Mouse (Mus musculus) thymus, adult 2 months (tissue): ENCODE data around the gene Atf7ip. TPM values are rescaled to one million over a fixed set of nuclear protein-coding genes. Genes with fewer than 3 reads are reported as not detected.
"Not testable (repeated sequence)": the region's sequence is repeated elsewhere in the genome, so short reads cannot be mapped to it uniquely, and the experiment has no call there.

ENCODE experiments used
- DNase-seq: peaks from one replicate; pipeline ENCODE4 v3.0.0; 2021
- H3K27ac ChIP-seq: fragments of 200-500 bp; 2 replicates; pipeline ENCODE4 v1.5.1; 2012; ENCODE audit warnings: low read length, control low read depth; ENCODE audit not compliant: control insufficient read depth, insufficient read depth
- H3K27me3 ChIP-seq: fragments of 200-500 bp; 2 replicates; pipeline ENCODE4 v1.6.1; 2012; ENCODE audit warnings: mild to moderate bottlenecking, low read length, moderate library complexity, mixed read lengths; ENCODE audit not compliant: control insufficient read depth, insufficient read depth
- H3K36me3 ChIP-seq: fragments of 200-500 bp; 2 replicates; pipeline ENCODE4 v1.6.1; 2012; ENCODE audit warnings: mild to moderate bottlenecking, low read length, moderate library complexity; ENCODE audit not compliant: control insufficient read depth, insufficient read depth
- H3K4me1 ChIP-seq: fragments of 200-500 bp; replicated peaks from 2 replicates; pipeline ENCODE4 v1.6.1; 2012; ENCODE audit warnings: low read length; ENCODE audit not compliant: control insufficient read depth, insufficient read depth
- H3K4me3 ChIP-seq: fragments of 200-500 bp; 2 replicates; pipeline ENCODE4 v1.5.1; 2012; ENCODE audit warnings: mild to moderate bottlenecking, low read length, control low read depth, moderate library complexity; ENCODE audit not compliant: control insufficient read depth, insufficient read depth
- CTCF ChIP-seq: fragments of 200-500 bp; IDR thresholded peaks from 2 replicates; pipeline ENCODE4 v1.5.1; 2012; ENCODE audit warnings: mild to moderate bottlenecking, control low read depth, low read length, moderate library complexity, borderline replicate concordance; ENCODE audit not compliant: control insufficient read depth, poor library complexity, insufficient read depth; ENCODE audit errors: extremely low read depth
- POLR2A ChIP-seq: fragments of 200-500 bp; IDR thresholded peaks from 2 replicates; pipeline ENCODE4 v1.6.1; 2012; ENCODE audit warnings: mild to moderate bottlenecking, low read length, control low read depth, moderate library complexity; ENCODE audit not compliant: control insufficient read depth, poor library complexity, insufficient read depth; ENCODE audit errors: extremely low read depth
- WGBS: fragments of 180-500 bp; shearing (Covaris S2); methylation state at CpG from one replicate; pipeline ENCODE4 v1.1.7; 2018; 5-methylcytosine and 5-hydroxymethylcytosine counted together
- polyA plus RNA-seq: library from polyadenylated mRNA; depleted of rRNA; stranded (reverse); fragments of >200 nt; gene quantifications from 2 replicates; pipeline ENCODE4 v1.2.3, GENCODE M21; 2012; rRNA removed

Gene Atf7ip
- 65.1 and 79.5 TPM in 2 replicates for polyA plus RNA-seq

DNA sequence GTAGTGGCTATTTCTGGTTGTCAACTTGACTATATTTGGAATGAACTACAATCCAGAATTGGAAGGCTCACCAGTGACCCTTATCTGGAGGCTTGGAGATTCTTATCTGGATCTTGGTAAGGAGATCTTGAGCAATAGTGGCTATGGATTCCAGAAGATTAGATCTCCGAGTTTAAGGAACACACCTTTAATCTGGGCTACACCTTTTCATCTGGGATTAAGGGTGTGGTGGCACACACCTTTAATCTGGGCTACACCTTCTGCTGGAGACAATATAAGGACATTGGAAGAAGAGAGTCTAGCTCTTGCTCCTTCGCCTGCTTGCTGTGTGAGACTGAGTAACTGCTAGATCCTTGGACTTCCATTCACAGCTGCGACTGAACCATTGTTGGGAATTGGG lies at the start of gene Atf7ip:
Gene Atf7ip, plus strand, starts transcription at position 301 of the 400 bp plus-strand sequence.
- not testable (repeated sequence) for H3K4me3 ChIP-seq, H3K27me3 ChIP-seq, H3K36me3 ChIP-seq, DNase-seq, H3K4me1 ChIP-seq, H3K27ac ChIP-seq
- WGBS, result 96% methylated on average over 3 of the region's 3 CpGs

DNA sequence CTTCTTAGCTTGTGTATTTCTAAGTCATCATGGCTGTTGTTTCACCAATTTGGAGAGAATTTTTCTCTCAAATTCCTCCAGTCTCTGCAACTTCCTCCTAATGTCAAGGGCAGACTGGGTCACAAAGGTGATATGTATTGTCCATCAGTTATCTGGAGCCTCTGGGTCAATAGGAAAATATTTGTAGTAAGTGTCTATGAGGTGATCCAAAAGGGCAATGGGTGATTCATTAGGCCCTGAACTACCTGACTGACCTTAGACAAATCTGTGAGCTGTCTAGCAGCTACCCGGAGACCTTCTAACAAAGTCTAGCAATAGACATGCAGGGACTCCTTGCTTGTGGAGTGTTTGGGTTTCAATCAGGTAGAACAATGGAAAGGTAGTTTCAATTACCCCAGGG lies 49.7 kb upstream of the Atf7ip start:
- Histone ChIP-seq H3K36me3 (no peaks in the 10 kb centered on the region), H3K27ac (no peak overlapping the region), H3K27me3 (no peaks in the 10 kb centered on the region), H3K4me1 (no peaks in the 10 kb centered on the region), H3K4me3 (no peak overlapping the region)
- 97% methylated on average over 1 of the region's 1 CpGs for WGBS
- TF ChIP-seq CTCF, result no peak
- no peak for TF ChIP-seq POLR2A
- no peak for DNase-seq

DNA sequence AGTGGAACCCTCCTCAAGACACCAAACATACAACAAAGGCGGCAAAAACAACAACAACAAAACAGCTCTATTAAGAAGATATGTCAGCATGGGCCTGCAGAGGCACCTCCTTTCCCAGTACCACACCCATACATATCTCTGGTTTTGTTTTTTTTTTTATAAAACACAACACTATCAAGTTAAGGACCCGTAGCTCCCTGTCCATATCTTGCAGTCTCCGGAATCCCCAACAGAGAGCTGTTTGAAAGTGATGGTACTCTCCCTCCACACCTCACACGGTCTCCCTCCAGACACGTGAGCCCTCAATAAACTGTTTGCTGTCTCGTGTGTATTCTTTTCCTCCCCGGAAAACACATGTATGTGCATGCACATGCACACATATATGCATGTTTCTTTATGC lies 46.8 kb upstream of the Atf7ip start:
- Histone ChIP-seq H3K4me1 (peaks cover 13% of the 10 kb centered on the region), H3K4me3 (no peak overlapping the region), H3K27me3 (no peaks in the 10 kb centered on the region), H3K36me3 (no peaks in the 10 kb centered on the region), H3K27ac (no peak overlapping the region)
- no peak for DNase-seq
- TF ChIP-seq POLR2A (no peak), CTCF (no peak)
- WGBS, result 92% methylated on average over 7 of the region's 7 CpGs

DNA sequence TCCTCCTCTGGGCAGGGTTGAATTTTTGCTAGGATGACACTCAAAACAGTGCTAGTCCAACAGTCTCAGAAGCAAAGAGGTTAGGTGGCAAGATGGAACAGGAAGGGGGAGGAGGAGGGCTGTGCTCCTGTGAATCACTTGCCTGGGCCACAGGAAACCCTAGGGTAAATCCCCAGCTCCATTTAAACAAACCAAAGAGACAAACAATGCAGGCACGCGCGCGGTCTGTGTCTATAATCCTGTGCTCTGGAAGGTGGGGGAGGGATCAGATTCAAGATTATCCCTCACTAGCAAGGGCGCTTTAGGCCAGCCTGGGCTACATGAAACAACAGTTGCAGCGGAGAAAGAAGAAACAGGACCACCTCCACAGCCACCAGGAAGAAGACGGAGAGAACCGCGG lies 42.5 kb upstream of the Atf7ip start:
- no peaks in the 10 kb centered on the region for H3K36me3 ChIP-seq
- peak overlapping the region; percentile 89 for H3K27ac ChIP-seq
- WGBS, result 14% methylated on average over 9 of the region's 9 CpGs
- peak; percentile 58 for DNase-seq
- H3K4me1 ChIP-seq, result peaks cover 27% of the 10 kb centered on the region
- H3K27me3 ChIP-seq, result no peaks in the 10 kb centered on the region
- peak overlapping the region; percentile 50 for H3K4me3 ChIP-seq
- TF ChIP-seq CTCF, result no peak

DNA sequence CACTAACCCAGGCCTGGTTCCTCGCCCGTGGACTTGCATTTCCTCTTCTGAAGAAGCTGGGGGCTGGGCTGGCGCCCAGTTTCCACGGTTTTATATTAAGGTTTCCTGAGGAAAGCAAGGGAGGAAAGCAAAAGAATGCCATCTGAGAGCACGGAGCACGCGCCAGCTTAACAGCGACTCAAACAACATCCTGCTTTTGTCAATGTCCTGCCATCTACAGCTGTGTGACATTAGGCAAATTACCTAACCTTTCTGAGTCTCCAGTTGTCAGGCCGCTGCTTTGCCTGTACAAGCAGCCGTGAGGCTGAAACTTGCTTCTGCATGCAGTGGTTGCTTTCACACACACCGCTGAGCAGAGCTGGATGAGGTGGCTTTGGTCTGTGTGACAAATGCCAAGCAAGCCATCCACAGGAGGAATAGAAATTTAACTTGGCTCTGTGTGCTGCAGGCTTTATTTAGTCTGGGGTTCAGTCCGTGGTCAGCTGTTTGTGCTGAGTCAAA lies 41.8 kb upstream of the Atf7ip start:
- peak; percentile 35 for DNase-seq
- no peak for TF ChIP-seq CTCF
- no peak for TF ChIP-seq POLR2A
- peak overlapping the region; percentile 89 for H3K27ac ChIP-seq
- peaks cover 33% of the 10 kb centered on the region for H3K4me1 ChIP-seq
- WGBS, result 9% methylated on average over 12 of the region's 12 CpGs
- no peaks in the 10 kb centered on the region for H3K27me3 ChIP-seq
- H3K36me3 ChIP-seq, result no peaks in the 10 kb centered on the region
- peak overlapping the region; percentile 50 for H3K4me3 ChIP-seq

DNA sequence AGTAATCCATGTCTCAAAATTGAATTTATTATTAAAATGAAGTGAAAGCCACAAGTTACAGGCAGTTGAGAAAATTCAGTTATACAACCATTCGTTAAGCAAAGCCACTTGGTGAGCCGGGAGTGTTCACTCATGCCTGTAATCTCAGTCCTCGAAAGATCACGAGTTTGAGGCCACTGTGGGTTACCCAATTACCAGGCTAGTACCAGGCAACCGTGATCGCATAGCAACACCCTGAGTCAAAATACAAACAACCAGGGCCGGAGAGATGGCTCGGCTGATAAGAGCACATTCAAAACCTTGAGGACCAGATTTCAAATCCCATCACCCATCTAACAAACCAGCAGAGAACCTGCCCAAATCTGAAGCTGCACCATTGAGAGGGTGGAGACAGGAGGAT lies 40.9 kb upstream of the Atf7ip start:
- Histone ChIP-seq H3K4me1 (peaks cover 37% of the 10 kb centered on the region), H3K36me3 (no peaks in the 10 kb centered on the region), H3K4me3 (no peak overlapping the region), H3K27me3 (no peaks in the 10 kb centered on the region), H3K27ac (peak overlapping the region; percentile 39)
- WGBS, result 87% methylated on average over 8 of the region's 8 CpGs
- TF ChIP-seq POLR2A (no peak), CTCF (no peak)
- DNase-seq, result no peak

DNA sequence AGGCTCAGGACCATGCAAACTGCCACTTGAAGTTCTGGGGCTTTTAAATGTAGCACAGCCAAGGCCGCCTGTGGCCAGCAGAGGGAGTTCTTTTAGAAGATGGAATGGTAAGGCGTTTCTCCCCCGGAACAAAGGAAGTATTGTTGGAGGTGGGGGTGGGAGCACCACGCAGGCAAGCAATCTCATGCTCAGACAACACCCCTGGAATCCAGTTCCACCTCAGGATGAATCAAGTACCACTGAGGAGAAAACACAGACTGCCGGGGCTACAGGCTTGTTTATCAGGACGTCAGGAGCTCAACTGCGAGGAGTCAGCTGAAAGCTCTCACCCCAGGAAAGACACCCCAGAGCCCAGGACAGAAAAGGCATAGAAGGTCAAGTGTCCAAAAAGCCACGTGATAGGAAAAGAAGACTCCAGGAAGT lies 40.0 kb upstream of the Atf7ip start:
- Histone ChIP-seq H3K4me3 (no peak overlapping the region), H3K4me1 (peaks cover 45% of the 10 kb centered on the region), H3K36me3 (no peaks in the 10 kb centered on the region), H3K27me3 (no peaks in the 10 kb centered on the region), H3K27ac (peak overlapping the region; percentile 55)
- peak; percentile 71 for DNase-seq
- 53% methylated on average over 8 of the region's 8 CpGs for WGBS
- TF ChIP-seq POLR2A (no peak), CTCF (peak; percentile 35; the same call in 1 of the 2 replicates)
